Mouse (Mus musculus): ENCODE data around the gene Cpa2. TPM values are rescaled to one million over a fixed set of nuclear protein-coding genes. Genes with fewer than 3 reads are reported as not detected.

Cpa2 gene
- polyA plus RNA-seq, 1 experiment from 2014 or later: 10.6 TPM

DNA sequence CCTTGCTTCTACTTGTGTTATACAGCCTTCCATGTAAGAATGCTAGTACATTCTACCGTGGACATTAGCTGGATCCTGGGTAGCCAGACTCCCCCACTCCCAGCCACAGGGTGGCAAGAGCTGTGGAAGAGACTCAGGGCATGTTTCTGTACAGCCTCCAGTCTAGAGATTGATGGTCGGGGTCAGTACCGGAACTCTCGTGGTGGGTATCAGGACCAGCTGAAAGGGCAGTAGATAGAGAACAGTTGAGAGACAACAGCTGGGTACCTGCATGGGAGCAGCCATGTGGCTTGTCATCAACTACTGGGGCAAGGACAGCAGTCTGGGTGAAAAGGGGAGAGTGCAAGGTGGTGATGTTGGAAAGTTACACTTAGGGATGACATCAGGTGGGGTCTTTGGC is 63.7 kb downstream of the Cpa2 start:
- Histone ChIP-seq H3K4me2 (ENCODE audit: low read depth, low read length) (no peak overlapping the region), H3K27me3 (ENCODE audit: control insufficient read depth, insufficient read depth, low read length) (no peaks in the 10 kb centered on the region), H3K9me3 (ENCODE audit: control insufficient read depth, low read length) (no peaks in the 10 kb centered on the region), H3K4me3 (ENCODE audit: low read depth, low read length) (no peak overlapping the region), H3K27ac (ENCODE audit: low read depth, low read length) (no peak overlapping the region), H3K9ac (replicated peaks; ENCODE audit: low read depth, low read length) (no peak overlapping the region), H3K4me1 (ENCODE audit: control insufficient read depth, insufficient read depth, low read length) (no peaks in the 10 kb centered on the region), H3K36me3 (ENCODE audit: control insufficient read depth, insufficient read depth, low read length) (no peaks in the 10 kb centered on the region)
- 90% methylated on average over 4 of the region's 4 CpGs for WGBS
- ATAC-seq (ENCODE audit: low read depth): no peak

DNA sequence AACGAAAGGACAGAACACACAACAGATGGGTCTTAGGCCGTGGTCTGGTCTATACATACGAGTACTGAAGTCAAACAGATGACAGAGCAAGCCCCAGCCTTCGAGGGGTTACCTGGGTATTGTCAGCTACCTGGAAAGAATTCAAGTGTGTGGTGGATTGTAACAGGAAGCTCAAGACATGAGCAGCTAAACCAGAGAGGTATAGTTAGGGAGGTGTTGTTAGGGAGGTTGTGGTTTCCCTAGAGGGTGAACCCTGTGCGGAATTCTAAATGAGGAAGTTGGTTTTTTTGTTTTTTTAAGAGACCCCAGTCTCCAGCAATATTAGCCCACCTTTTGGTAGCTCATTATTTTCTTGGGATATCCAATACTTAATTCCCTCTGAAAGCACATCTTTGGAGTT is 64.3 kb downstream of the Cpa2 start:
- Histone ChIP-seq H3K4me1 (ENCODE audit: control insufficient read depth, insufficient read depth, low read length) (no peaks in the 10 kb centered on the region), H3K4me2 (ENCODE audit: low read depth, low read length) (no peak overlapping the region), H3K27me3 (ENCODE audit: control insufficient read depth, insufficient read depth, low read length) (no peaks in the 10 kb centered on the region), H3K27ac (ENCODE audit: low read depth, low read length) (no peak overlapping the region), H3K9me3 (ENCODE audit: control insufficient read depth, low read length) (no peaks in the 10 kb centered on the region), H3K9ac (replicated peaks; ENCODE audit: low read depth, low read length) (no peak overlapping the region), H3K4me3 (ENCODE audit: low read depth, low read length) (no peak overlapping the region), H3K36me3 (ENCODE audit: control insufficient read depth, insufficient read depth, low read length) (no peaks in the 10 kb centered on the region)
- 90% methylated on average over 5 of the region's 5 CpGs for WGBS
- ATAC-seq (ENCODE audit: low read depth): no peak

DNA sequence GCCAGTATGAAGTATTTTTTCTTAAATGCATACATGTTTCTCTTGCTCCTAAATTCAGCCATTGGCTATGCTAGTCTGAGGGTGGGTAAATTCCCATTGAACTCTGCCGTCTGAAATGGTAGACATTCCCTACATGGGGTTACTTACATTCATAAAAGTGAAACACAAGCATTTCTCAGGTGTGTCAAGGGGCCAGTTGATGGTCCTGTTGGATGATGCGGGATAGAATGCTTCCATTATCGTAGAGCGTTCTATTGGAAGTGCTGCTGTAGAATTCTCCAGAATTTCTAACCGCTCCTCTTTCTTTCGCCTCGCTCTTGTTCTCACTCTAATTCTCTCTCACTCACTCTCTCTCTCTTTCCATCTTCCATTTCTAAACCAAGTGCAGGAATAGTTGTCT is 69.3 kb downstream of the Cpa2 start, which contains the start of gene Cpa5:
Gene Cpa5, plus strand, starts transcription at position 301 of the 400 bp plus-strand sequence.
- H3K4me1 ChIP-seq (ENCODE audit: control insufficient read depth, insufficient read depth, low read length): no peaks in the 10 kb centered on the region
- no peak within 1 kb of the TSS for H3K4me2 ChIP-seq (ENCODE audit: low read depth, low read length)
- no peak within 1 kb of the TSS for H3K9ac ChIP-seq (replicated peaks; ENCODE audit: low read depth, low read length)
- no peak for ATAC-seq (ENCODE audit: low read depth)
- H3K27ac ChIP-seq (ENCODE audit: low read depth, low read length): no peak within 1 kb of the TSS
- no peaks in the 10 kb centered on the region for H3K36me3 ChIP-seq (ENCODE audit: control insufficient read depth, insufficient read depth, low read length)
- WGBS: 88% methylated on average over 7 of the region's 7 CpGs
- H3K9me3 ChIP-seq (ENCODE audit: control insufficient read depth, low read length): no peaks in the 10 kb centered on the region
- no peaks in the 10 kb centered on the region for H3K27me3 ChIP-seq (ENCODE audit: control insufficient read depth, insufficient read depth, low read length)
- H3K4me3 ChIP-seq (ENCODE audit: low read depth, low read length): no peak within 1 kb of the TSS

DNA sequence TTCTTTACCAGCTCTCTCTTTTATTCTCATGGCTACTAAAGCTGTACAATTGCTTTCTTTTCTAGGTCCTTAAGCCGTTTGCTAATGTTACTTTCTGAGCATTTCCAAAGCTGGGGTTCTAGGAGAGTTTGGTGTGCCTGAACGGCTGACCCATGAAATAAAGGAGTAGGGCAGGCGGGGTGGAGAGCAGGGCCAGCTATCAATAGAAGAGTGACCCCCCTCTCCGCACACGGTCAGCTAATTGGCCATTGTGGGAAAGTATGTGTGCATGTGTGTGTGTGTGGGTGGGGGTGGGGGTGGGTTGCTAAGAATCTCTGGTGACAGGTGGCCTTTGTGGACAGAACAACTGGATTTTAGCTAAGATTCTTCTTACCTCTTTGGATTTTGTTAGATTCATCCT is 69.8 kb downstream of the Cpa2 start:
- H3K9ac ChIP-seq (replicated peaks; ENCODE audit: low read depth, low read length): no peak overlapping the region
- H3K27me3 ChIP-seq (ENCODE audit: control insufficient read depth, insufficient read depth, low read length): no peaks in the 10 kb centered on the region
- no peak overlapping the region for H3K27ac ChIP-seq (ENCODE audit: low read depth, low read length)
- H3K36me3 ChIP-seq (ENCODE audit: control insufficient read depth, insufficient read depth, low read length): no peaks in the 10 kb centered on the region
- H3K4me3 ChIP-seq (ENCODE audit: low read depth, low read length): no peak overlapping the region
- ATAC-seq (ENCODE audit: low read depth): no peak
- peaks cover 3% of the 10 kb centered on the region; the same call in 1 of the 2 replicates for H3K4me1 ChIP-seq (ENCODE audit: control insufficient read depth, insufficient read depth, low read length)
- H3K9me3 ChIP-seq (ENCODE audit: control insufficient read depth, low read length): no peaks in the 10 kb centered on the region
- no peak overlapping the region for H3K4me2 ChIP-seq (ENCODE audit: low read depth, low read length)
- 20% methylated on average over 5 of the region's 5 CpGs for WGBS

Other genes with a start within 250 kb of the Cpa2 start
- 72.4 and 79.3 TPM in 2 replicates for gene Ube2h, start 237.0 kb upstream of the Cpa2 start, polyA plus RNA-seq (2014; fragmentation: Nextera tagmentation; extraction: Ambion mirVana)
- gene Zc3hc1, start 150.6 kb upstream of the Cpa2 start, polyA plus RNA-seq (2014; fragmentation: Nextera tagmentation; extraction: Ambion mirVana): 62.3 and 66.9 TPM in 2 replicates
- gene Klhdc10, start 139.7 kb upstream of the Cpa2 start, polyA plus RNA-seq (2014; fragmentation: Nextera tagmentation; extraction: Ambion mirVana): 47.5 and 49.7 TPM in 2 replicates
- gene Tmem209, start 31.8 kb upstream of the Cpa2 start, polyA plus RNA-seq (2014; fragmentation: Nextera tagmentation; extraction: Ambion mirVana): 28.9 and 30.9 TPM in 2 replicates
- gene Ssmem1, start 31.7 kb upstream of the Cpa2 start, polyA plus RNA-seq (2014; fragmentation: Nextera tagmentation; extraction: Ambion mirVana): 0.35 TPM in 1 of 2 replicates, not detected in the other
- gene Cpa4, start 26.8 kb downstream of the Cpa2 start, polyA plus RNA-seq (2014; fragmentation: Nextera tagmentation; extraction: Ambion mirVana): 0.71 and 0.90 TPM in 2 replicates
- not detected in 2 replicates for gene Cpa5, start 69.4 kb downstream of the Cpa2 start, polyA plus RNA-seq (2014; fragmentation: Nextera tagmentation; extraction: Ambion mirVana)
- gene Cpa1, start 97.6 kb downstream of the Cpa2 start, polyA plus RNA-seq (2014; fragmentation: Nextera tagmentation; extraction: Ambion mirVana): 0.37 and 0.50 TPM in 2 replicates
- gene Cep41, start 152.2 kb downstream of the Cpa2 start, polyA plus RNA-seq (2014; fragmentation: Nextera tagmentation; extraction: Ambion mirVana): 12.1 and 12.6 TPM in 2 replicates
- 353 and 390 TPM in 2 replicates for gene Mest, start 182.0 kb downstream of the Cpa2 start, polyA plus RNA-seq (2014; fragmentation: Nextera tagmentation; extraction: Ambion mirVana)